Mouse (Mus musculus) kidney, adult 2 months (tissue): ENCODE data around the gene Ccdc3. TPM values are rescaled to one million over a fixed set of nuclear protein-coding genes. Genes with fewer than 3 reads are reported as not detected.

Experiments used
- DNase-seq: peaks from one replicate; pipeline ENCODE4 v3.0.0; 2021
- H3K27ac ChIP-seq: fragments of 200-500 bp; 2 replicates; pipeline ENCODE4 v1.5.1; 2012; ENCODE audit warnings: low read depth, low read length, control low read depth, inconsistent platforms; ENCODE audit not compliant: insufficient read depth
- H3K27me3 ChIP-seq: fragments of 200-500 bp; replicated peaks from 2 replicates; pipeline ENCODE4 v1.6.1; 2012; ENCODE audit warnings: mild to moderate bottlenecking, moderate library complexity, low read length, inconsistent platforms; ENCODE audit not compliant: control insufficient read depth, insufficient read depth
- H3K36me3 ChIP-seq: fragments of 200-500 bp; 2 replicates; pipeline ENCODE4 v1.6.1; 2012; ENCODE audit warnings: mild to moderate bottlenecking, moderate library complexity, low read length, inconsistent platforms; ENCODE audit not compliant: control insufficient read depth, insufficient read depth
- H3K4me1 ChIP-seq: fragments of 200-500 bp; 2 replicates; pipeline ENCODE4 v1.6.1; 2011; ENCODE audit warnings: low read length; ENCODE audit not compliant: control insufficient read depth, insufficient read depth
- H3K4me3 ChIP-seq: fragments of 200-500 bp; 2 replicates; pipeline ENCODE4 v1.5.1; 2011; ENCODE audit warnings: mild to moderate bottlenecking, low read depth, low read length, control low read depth; ENCODE audit not compliant: insufficient read depth
- CTCF ChIP-seq: fragments of 200-500 bp; conservative IDR thresholded peaks from 2 replicates; pipeline ENCODE4 v1.5.1; 2011; ENCODE audit warnings: low read depth, mild to moderate bottlenecking, control low read depth, low read length, moderate library complexity, mixed read lengths; ENCODE audit not compliant: insufficient read depth, insufficient read length
- POLR2A ChIP-seq: fragments of 200-500 bp; IDR thresholded peaks from one replicate; pipeline ENCODE4 v1.6.1; 2011; ENCODE audit warnings: low read depth, low read length, control low read depth
- WGBS: fragments of 180-500 bp; shearing (Covaris S2); methylation state at CpG from one replicate; pipeline ENCODE4 v1.1.7; 2018; 5-methylcytosine and 5-hydroxymethylcytosine counted together
- polyA plus RNA-seq: library from polyadenylated mRNA; depleted of rRNA; stranded (reverse); fragments of >200 nt; gene quantifications from 2 replicates; pipeline ENCODE4 v1.2.3, GENCODE M21; 2012

Gene Ccdc3
- polyA plus RNA-seq, 1 experiment = 3.7 TPM

- Histone ChIP-seq H3K36me3 (no peaks in the 10 kb centered on the region), H3K27ac (no peak overlapping the region), H3K4me3 (no peak overlapping the region), H3K27me3 (no peaks in the 10 kb centered on the region), H3K4me1 (no peaks in the 10 kb centered on the region)
- WGBS = 83% methylated on average over 5 of the region's 5 CpGs
- no peak for DNase-seq
- TF ChIP-seq POLR2A = no peak
- TF ChIP-seq CTCF = no peak
These were observed 33.9 kb downstream of the Ccdc3 start for GRCm38 (mm10) chr2:5171301-5172000.

DNA sequence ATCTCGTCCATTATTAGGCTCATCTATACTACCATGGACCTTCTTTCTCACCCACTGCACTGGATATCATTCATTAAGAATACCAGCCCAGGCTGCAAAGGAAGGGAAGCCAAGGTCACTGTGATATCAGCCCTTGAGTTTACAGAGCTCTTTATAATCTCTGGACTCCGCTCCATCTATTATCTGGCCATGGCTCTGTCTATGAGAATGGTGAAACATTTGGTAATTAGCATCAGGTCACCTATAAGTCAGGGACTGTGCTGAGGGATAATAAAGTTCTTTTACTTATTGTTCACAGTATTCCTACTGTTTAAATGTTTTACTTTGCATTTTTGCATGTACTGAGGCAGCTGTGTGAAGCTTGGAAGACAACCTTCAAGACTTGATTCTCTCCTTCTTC is 35.2 kb downstream of the Ccdc3 start:
- no peak for TF ChIP-seq POLR2A
- no peak for TF ChIP-seq CTCF
- no peaks in the 10 kb centered on the region for H3K27me3 ChIP-seq
- DNase-seq = no peak
- no peaks in the 10 kb centered on the region for H3K4me1 ChIP-seq
- 92% methylated on average over 2 of the region's 2 CpGs for WGBS
- H3K27ac ChIP-seq = no peak overlapping the region
- H3K4me3 ChIP-seq = no peak overlapping the region
- H3K36me3 ChIP-seq = no peaks in the 10 kb centered on the region

GRCm38 (mm10) chr2:5174716-5175115 is 37.1 kb downstream of the Ccdc3 start:
- H3K27me3 ChIP-seq = no peaks in the 10 kb centered on the region
- no peaks in the 10 kb centered on the region for H3K36me3 ChIP-seq
- no peak overlapping the region for H3K27ac ChIP-seq
- TF ChIP-seq POLR2A (no peak), CTCF (no peak)
- H3K4me3 ChIP-seq = no peak overlapping the region
- DNase-seq = no peak
- H3K4me1 ChIP-seq = no peaks in the 10 kb centered on the region

DNA sequence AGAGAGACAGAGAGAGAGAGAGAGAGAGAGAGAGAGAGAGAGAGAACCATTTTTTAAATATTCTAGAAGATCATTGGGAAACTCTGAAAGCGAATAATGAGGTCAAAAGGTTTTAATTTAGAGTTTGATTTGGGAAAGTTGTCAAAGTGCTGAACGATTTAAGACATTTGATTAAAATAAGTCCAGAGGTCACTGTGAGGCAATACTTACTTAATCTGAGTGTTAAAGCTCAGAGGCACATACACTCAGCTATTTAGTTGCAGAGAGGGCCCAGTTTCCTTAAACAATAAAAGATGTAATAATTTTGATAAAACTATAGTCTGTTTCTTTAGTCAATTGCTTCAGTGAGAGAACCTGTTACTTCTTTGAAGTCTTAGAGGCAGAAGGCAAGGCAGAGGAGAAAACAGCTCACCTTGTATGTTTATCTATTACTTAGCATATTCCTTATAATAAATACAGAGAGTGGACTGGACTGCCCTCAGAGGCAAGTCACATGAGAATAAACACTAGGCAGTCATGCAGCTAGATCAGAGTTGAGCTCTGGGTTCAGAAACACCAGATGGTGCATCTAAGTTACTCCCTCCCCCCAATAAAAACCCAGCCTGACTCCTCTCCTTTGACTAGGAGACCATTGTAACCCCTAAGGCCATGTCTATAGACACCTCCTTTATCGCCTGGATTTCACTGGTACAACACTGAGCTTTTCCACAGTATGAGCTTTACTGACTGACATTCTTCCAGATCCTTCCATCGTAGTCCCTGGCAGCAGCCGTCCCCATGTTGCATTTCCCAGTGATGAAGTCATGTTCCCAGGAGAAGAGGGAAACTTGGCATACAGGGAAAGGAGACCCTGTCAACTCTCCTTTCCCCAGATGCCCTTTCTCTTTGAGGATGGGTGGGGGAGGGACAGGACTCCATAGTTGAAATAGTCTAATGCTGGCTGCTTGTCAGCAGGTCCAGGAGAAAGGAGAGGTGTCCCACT is 44.2 kb downstream of the Ccdc3 start:
- TF ChIP-seq POLR2A = no peak
- TF ChIP-seq CTCF = no peak
- H3K4me3 ChIP-seq = no peak overlapping the region
- no peaks in the 10 kb centered on the region for H3K4me1 ChIP-seq
- WGBS = 66% methylated on average over 5 of the region's 5 CpGs
- no peaks in the 10 kb centered on the region for H3K36me3 ChIP-seq
- H3K27ac ChIP-seq = no peak overlapping the region
- no peaks in the 10 kb centered on the region for H3K27me3 ChIP-seq
- DNase-seq = no peak

DNA sequence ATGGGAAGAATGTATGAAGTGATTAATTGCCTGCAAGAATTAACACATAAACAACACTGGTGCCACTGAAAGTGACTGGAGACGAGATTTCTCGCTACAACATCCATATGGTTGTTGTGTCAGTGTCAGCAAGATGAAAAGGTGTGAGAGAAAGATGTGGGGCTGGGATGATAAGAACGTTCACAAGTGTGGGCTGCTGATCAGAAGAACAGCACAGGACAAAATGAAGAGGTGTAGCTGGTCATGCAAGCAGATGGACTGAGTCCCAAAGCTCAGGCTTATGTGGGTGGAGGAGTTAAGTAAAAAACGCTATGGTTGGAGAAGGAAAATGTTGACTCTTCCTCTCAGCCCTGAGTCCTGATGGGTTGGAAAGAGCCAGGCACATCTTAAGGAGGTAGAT is 46.6 kb downstream of the Ccdc3 start:
- TF ChIP-seq CTCF (no peak), POLR2A (no peak)
- 83% methylated on average over 4 of the region's 4 CpGs for WGBS

DNA sequence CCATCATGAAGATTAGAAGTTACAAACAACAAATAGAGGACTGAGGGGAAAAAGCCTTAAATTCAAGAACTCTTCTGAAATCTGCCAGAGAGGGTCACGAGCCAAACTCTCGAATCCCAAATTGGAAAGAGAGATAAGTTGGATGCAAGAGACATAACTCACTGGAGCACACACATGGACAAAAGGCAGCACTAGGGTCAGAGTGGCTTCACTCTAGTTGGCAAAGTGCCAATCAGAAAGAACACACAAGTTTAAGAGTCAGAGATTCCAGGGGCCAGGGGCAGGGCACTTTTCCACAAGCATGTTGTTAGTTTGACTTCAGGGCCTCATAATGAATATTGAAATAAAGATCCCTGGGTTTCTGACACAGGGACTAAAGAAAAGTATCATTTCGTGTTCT is 48.1 kb downstream of the Ccdc3 start:
- Histone ChIP-seq H3K4me1 (no peaks in the 10 kb centered on the region), H3K27ac (no peak overlapping the region), H3K36me3 (no peaks in the 10 kb centered on the region), H3K4me3 (no peak overlapping the region), H3K27me3 (no peaks in the 10 kb centered on the region)
- WGBS = 79% methylated on average over 3 of the region's 3 CpGs
- TF ChIP-seq CTCF = no peak
- DNase-seq = no peak

More for the DNA sequence above, 46.6 kb downstream of the Ccdc3 start:
- no peak overlapping the region for H3K27ac ChIP-seq
- DNase-seq = no peak
- H3K4me3 ChIP-seq = no peak overlapping the region
- H3K27me3 ChIP-seq = no peaks in the 10 kb centered on the region
- no peaks in the 10 kb centered on the region for H3K36me3 ChIP-seq
- no peaks in the 10 kb centered on the region for H3K4me1 ChIP-seq

DNA sequence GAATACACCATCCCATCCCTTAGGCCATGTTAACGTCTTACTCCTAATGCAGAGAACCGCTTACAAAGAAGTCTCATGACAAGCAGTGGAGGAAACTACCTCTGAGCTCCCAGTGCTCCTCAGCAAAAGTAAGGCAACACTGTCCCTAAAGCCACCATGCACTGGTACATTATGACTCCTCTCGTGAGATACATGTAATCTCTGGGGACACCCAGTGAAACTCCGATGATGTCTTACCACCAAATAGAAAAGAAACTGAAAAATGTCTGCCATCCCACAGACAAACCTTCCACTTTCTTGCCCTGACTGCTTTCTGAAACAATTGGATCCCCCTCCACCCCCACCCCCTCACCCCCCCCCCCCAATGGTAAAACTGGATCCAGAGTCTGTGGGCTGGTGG is 54.6 kb downstream of the Ccdc3 start:
- 94% methylated on average over 4 of the region's 4 CpGs for WGBS
- no peaks in the 10 kb centered on the region for H3K27me3 ChIP-seq
- no peak overlapping the region for H3K4me3 ChIP-seq
- H3K27ac ChIP-seq = no peak overlapping the region
- H3K4me1 ChIP-seq = no peaks in the 10 kb centered on the region
- no peak for DNase-seq
- no peaks in the 10 kb centered on the region for H3K36me3 ChIP-seq
- TF ChIP-seq CTCF (no peak), POLR2A (no peak)
